Mouse (Mus musculus) liver, embryonic 11.5 days (tissue): ENCODE data around the gene Zfp867. TPM values are rescaled to one million over a fixed set of nuclear protein-coding genes. Genes with fewer than 3 reads are reported as not detected.

Experiments used
- ATAC-seq: fragments of 200-750 bp; cut with Nextera tagmentation; replicated peaks from 2 replicates; pipeline ENCODE4 v1.8.0; 2017; ENCODE audit warnings: moderate number of reproducible peaks, mild to moderate bottlenecking, moderate TSS enrichment, moderate library complexity; ENCODE audit not compliant: low FRiP score
- DNase-seq: peaks from one replicate; pipeline ENCODE4 v3.0.0-alpha.2; 2017; ENCODE audit warnings: low spot score
- H3K27ac ChIP-seq: fragments of 300-500 bp; sonication (generic); 2 replicates; pipeline ENCODE4 v1.5.1; 2014; ENCODE audit warnings: mild to moderate bottlenecking, low read depth, low read length, control low read depth
- H3K27me3 ChIP-seq: fragments of 300-500 bp; sonication (generic); replicated peaks from 2 replicates; pipeline ENCODE4 v1.6.1; 2014; ENCODE audit warnings: low read length, mixed read lengths; ENCODE audit not compliant: control insufficient read depth, insufficient read depth
- H3K36me3 ChIP-seq: fragments of 300-500 bp; sonication (generic); 2 replicates; pipeline ENCODE4 v1.6.1; 2014; ENCODE audit warnings: mild to moderate bottlenecking, low read length, moderate library complexity, mixed read lengths; ENCODE audit not compliant: control insufficient read depth, insufficient read depth
- H3K4me1 ChIP-seq: fragments of 300-500 bp; sonication (generic); replicated peaks from 2 replicates; pipeline ENCODE4 v1.6.1; 2014; ENCODE audit warnings: low read length, mixed read lengths; ENCODE audit not compliant: control insufficient read depth, insufficient read depth
- H3K4me2 ChIP-seq: fragments of 300-500 bp; sonication (generic); 2 replicates; pipeline ENCODE4 v1.6.1; 2014; ENCODE audit warnings: mild to moderate bottlenecking, control low read depth, moderate library complexity
- H3K4me3 ChIP-seq: fragments of 300-500 bp; sonication (generic); 2 replicates; pipeline ENCODE4 v1.5.1; 2014; ENCODE audit warnings: low read depth, low read length, control low read depth
- H3K9ac ChIP-seq: fragments of 300-500 bp; sonication (generic); 2 replicates; pipeline ENCODE4 v1.6.1; 2014; ENCODE audit warnings: low read depth, low read length, control low read depth
- H3K9me3 ChIP-seq: fragments of 300-500 bp; sonication (generic); 2 replicates; pipeline ENCODE4 v1.6.1; 2016; ENCODE audit warnings: low read length, inconsistent platforms, mixed read lengths; ENCODE audit not compliant: control insufficient read depth
- WGBS: fragments of 180-500 bp; shearing (Covaris S2); extraction: QIAGEN DNeasy Blood & Tissue Kit; methylation state at CpG from one replicate; pipeline ENCODE4 v1.1.7; 2014; 5-methylcytosine and 5-hydroxymethylcytosine counted together
- polyA plus RNA-seq: library from polyadenylated mRNA; unstranded; fragments of >200 nt; fragmentation: Nextera tagmentation; extraction: Ambion mirVana; gene quantifications from 2 replicates; pipeline ENCODE4 v1.2.1, GENCODE M21; 2014

The Zfp867 gene
- polyA plus RNA-seq, 1 experiment from 2014 or later: 3.6 TPM

DNA sequence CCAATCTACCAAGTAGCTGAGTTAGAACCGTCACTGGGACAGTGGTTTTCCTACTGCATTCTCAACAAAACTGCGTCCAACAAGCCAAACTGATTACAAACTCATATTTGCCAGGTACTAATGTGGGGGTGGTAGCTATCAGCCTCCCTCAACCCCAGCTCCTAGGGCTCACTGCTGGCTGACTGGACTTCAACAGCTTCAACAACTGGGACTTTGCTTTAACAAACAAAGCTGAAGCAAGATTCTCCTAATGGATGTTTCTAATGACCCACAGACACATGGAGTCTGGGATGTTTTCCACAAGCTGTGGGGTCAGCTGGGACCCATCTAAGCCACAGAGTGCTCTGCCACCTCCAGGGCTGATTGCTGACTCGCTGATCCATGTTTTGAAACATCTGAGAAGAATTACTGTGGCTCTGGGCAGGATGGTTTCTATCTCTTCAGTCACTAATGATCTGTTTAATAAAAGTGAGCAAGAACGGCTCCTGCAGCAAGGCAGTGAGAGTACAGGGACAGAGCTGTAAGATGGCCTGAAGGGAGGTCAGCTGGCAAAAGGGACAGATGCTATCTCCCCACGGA, 49.2 kb downstream of the Zfp867 start:
- Histone ChIP-seq H3K27me3 (no peaks in the 10 kb centered on the region), H3K4me2 (no peak overlapping the region), H3K36me3 (peaks cover 6% of the 10 kb centered on the region; the same call in 1 of the 2 replicates), H3K4me1 (no peaks in the 10 kb centered on the region; the same call in 1 of the 2 replicates), H3K9ac (no peak overlapping the region), H3K27ac (no peak overlapping the region), H3K4me3 (no peak overlapping the region), H3K9me3 (no peaks in the 10 kb centered on the region)
- DNase-seq: no peak
- 70% methylated on average over 5 of the region's 5 CpGs for WGBS
- no peak for ATAC-seq

GRCm38 (mm10) chr11:59421967-59422366, 50.3 kb downstream of the Zfp867 start:
- DNase-seq (no peak), ATAC-seq (no peak)
- Histone ChIP-seq H3K4me1 (no peaks in the 10 kb centered on the region; the same call in 1 of the 2 replicates), H3K36me3 (peaks cover 2% of the 10 kb centered on the region; the same call in 1 of the 2 replicates), H3K27ac (no peak overlapping the region), H3K27me3 (no peaks in the 10 kb centered on the region), H3K9ac (no peak overlapping the region), H3K4me3 (no peak overlapping the region), H3K4me2 (no peak overlapping the region), H3K9me3 (no peaks in the 10 kb centered on the region)
- 68% methylated on average over 2 of the region's 2 CpGs for WGBS

DNA sequence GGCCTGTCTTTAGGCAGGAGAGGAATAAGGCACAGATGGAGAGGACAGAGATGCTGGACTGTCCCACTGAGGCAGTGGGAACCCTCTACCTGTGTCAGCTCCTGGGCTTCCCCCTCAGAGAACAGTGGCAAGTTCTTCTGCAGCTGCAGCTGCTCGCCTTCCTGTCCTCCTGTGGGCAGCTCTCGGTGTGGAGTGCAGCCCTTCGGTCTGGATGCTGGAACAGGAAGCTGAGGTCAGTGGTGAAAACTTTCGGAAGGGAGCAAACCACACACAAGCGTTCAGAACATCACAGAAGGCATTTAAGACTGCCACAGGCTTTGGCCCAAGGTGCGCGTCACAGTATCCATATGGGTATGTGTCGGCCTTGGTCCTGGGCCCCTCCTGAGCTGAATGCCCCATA, 50.8 kb downstream of the Zfp867 start:
- H3K4me2 ChIP-seq: no peak overlapping the region
- H3K4me1 ChIP-seq: no peaks in the 10 kb centered on the region; the same call in 1 of the 2 replicates
- H3K36me3 ChIP-seq: peaks cover 2% of the 10 kb centered on the region; the same call in 1 of the 2 replicates
- H3K27ac ChIP-seq: no peak overlapping the region
- no peak for DNase-seq
- 60% methylated on average over 8 of the region's 8 CpGs for WGBS
- no peaks in the 10 kb centered on the region for H3K27me3 ChIP-seq
- ATAC-seq: no peak
- H3K9ac ChIP-seq: no peak overlapping the region
- no peak overlapping the region for H3K4me3 ChIP-seq
- no peaks in the 10 kb centered on the region for H3K9me3 ChIP-seq

DNA sequence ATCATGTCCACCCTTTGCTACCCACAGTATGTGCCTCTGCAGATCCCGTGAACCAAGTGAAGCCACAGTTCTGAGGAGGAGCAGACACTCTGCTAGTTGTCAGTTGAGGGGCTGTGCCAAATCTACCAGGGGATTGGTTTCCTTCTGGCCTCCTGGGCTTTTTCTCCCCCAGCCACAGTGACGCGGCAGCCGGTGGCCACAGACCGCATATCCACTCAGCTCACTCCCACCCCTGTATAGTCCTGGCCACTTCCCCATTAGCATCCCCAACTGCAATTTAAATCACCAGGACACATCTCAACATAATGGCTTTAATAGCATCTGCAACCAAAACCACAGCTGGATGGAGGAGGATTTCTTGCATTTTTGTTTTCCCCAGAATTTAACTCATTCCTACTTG, 53.6 kb downstream of the Zfp867 start:
- H3K4me2 ChIP-seq: no peak overlapping the region
- no peak overlapping the region for H3K9ac ChIP-seq
- DNase-seq (no peak), ATAC-seq (no peak)
- H3K27ac ChIP-seq: no peak overlapping the region
- H3K36me3 ChIP-seq: peaks cover 5% of the 10 kb centered on the region; the same call in 1 of the 2 replicates
- no peaks in the 10 kb centered on the region for H3K9me3 ChIP-seq
- WGBS: 22% methylated on average over 5 of the region's 5 CpGs
- H3K4me1 ChIP-seq: no peaks in the 10 kb centered on the region; the same call in 1 of the 2 replicates
- H3K4me3 ChIP-seq: no peak overlapping the region
- H3K27me3 ChIP-seq: no peaks in the 10 kb centered on the region

- H3K27ac ChIP-seq: no peak overlapping the region
- H3K4me2 ChIP-seq: no peak overlapping the region
- H3K36me3 ChIP-seq: peaks cover 7% of the 10 kb centered on the region; the same call in 1 of the 2 replicates
- H3K27me3 ChIP-seq: no peaks in the 10 kb centered on the region
- no peak overlapping the region for H3K4me3 ChIP-seq
- no peak for ATAC-seq
- no peak overlapping the region for H3K9ac ChIP-seq
- no peaks in the 10 kb centered on the region for H3K4me1 ChIP-seq
- WGBS: 77% methylated on average over 13 of the region's 13 CpGs
- no peaks in the 10 kb centered on the region for H3K9me3 ChIP-seq
- DNase-seq: no peak
These were observed 59.0 kb downstream of the Zfp867 start for GRCm38 (mm10) chr11:59412999-59413863.

- Histone ChIP-seq H3K9me3 (no peaks in the 10 kb centered on the region), H3K4me1 (no peaks in the 10 kb centered on the region), H3K36me3 (peaks cover 8% of the 10 kb centered on the region; the same call in 1 of the 2 replicates), H3K4me3 (no peak overlapping the region), H3K4me2 (no peak overlapping the region), H3K27ac (no peak overlapping the region), H3K9ac (no peak overlapping the region), H3K27me3 (no peaks in the 10 kb centered on the region)
- 85% methylated on average over 6 of the region's 6 CpGs for WGBS
- no peak for ATAC-seq
- DNase-seq: no peak
These were observed 60.2 kb downstream of the Zfp867 start for GRCm38 (mm10) chr11:59412058-59412457.

Other genes with a start within 250 kb of the Zfp867 start
- 505 and 548 TPM in 2 replicates for gene Arf1, start 244.2 kb downstream of the Zfp867 start, polyA plus RNA-seq
- not detected in 2 replicates for gene Wnt3a, start 181.7 kb downstream of the Zfp867 start, polyA plus RNA-seq
- gene Wnt9a, start 165.5 kb downstream of the Zfp867 start, polyA plus RNA-seq: 0.56 and 0.82 TPM in 2 replicates
- not detected in 2 replicates for gene Prss38, start 96.8 kb downstream of the Zfp867 start, polyA plus RNA-seq
- 10.8 and 12.7 TPM in 2 replicates for gene Jmjd4, start 22.4 kb downstream of the Zfp867 start, polyA plus RNA-seq
- 57.9 and 67.4 TPM in 2 replicates for gene Snap47, start 21.3 kb downstream of the Zfp867 start, polyA plus RNA-seq
- 16.8 TPM in 2 replicates for gene Zkscan17, start 54.3 kb upstream of the Zfp867 start, polyA plus RNA-seq
- gene Nlrp3, start 69.1 kb upstream of the Zfp867 start, polyA plus RNA-seq: 0.34 and 0.39 TPM in 2 replicates
- gene Olfr222, start 103.8 kb upstream of the Zfp867 start, polyA plus RNA-seq: not detected in 2 replicates
- gene Olfr223, start 120.8 kb upstream of the Zfp867 start, polyA plus RNA-seq: not detected in 2 replicates
- gene Mprip, start 188.8 kb upstream of the Zfp867 start, polyA plus RNA-seq: 44.9 and 46.7 TPM in 2 replicates